Mouse (Mus musculus) kidney, postnatal 0 days (tissue): ENCODE measurements at regions not wholly inside any gene's neighbourhood (a gene's known extent, or its start where the extent isn't known, plus 50 kb on each side); places are given as distances from the start of the nearest gene placed in this dataset.

Experiments used
- ATAC-seq: fragments of 200-750 bp; cut with Nextera tagmentation; replicated peaks from 2 replicates; pipeline ENCODE4 v1.8.0; 2017; ENCODE audit warnings: low read depth, moderate number of reproducible peaks, moderate TSS enrichment, moderate library complexity; ENCODE audit not compliant: low FRiP score
- DNase-seq: peaks from one replicate; pipeline ENCODE4 v3.0.0-alpha.2; 2016; ENCODE audit warnings: low spot score
- H3K27ac ChIP-seq: fragments of 300-500 bp; sonication (generic); 2 replicates; pipeline ENCODE4 v1.5.1; 2014; ENCODE audit warnings: mild to moderate bottlenecking
- H3K27me3 ChIP-seq: fragments of 300-500 bp; sonication (generic); 2 replicates; pipeline ENCODE4 v1.6.1; 2014; ENCODE audit warnings: low read length, mixed read lengths; ENCODE audit not compliant: insufficient read depth
- H3K36me3 ChIP-seq: fragments of 300-500 bp; sonication (generic); 2 replicates; pipeline ENCODE4 v1.6.1; 2014; ENCODE audit warnings: low read length, mixed read lengths; ENCODE audit not compliant: insufficient read depth
- H3K4me1 ChIP-seq: fragments of 300-500 bp; sonication (generic); replicated peaks from 2 replicates; pipeline ENCODE4 v1.6.1; 2014; ENCODE audit warnings: antibody characterized with exemption, low read length, mixed read lengths; ENCODE audit not compliant: insufficient read depth
- H3K4me2 ChIP-seq: fragments of 300-500 bp; sonication (generic); 2 replicates; pipeline ENCODE4 v1.6.1; 2014; ENCODE audit warnings: mild to moderate bottlenecking, low read length, moderate library complexity, mixed read lengths
- H3K4me3 ChIP-seq: fragments of 300-500 bp; sonication (generic); replicated peaks from 2 replicates; pipeline ENCODE4 v1.5.1; 2014; ENCODE audit warnings: low read depth, low read length
- H3K9ac ChIP-seq: fragments of 300-500 bp; sonication (generic); 2 replicates; pipeline ENCODE4 v1.6.1; 2014; ENCODE audit warnings: low read depth, low read length
- H3K9me3 ChIP-seq: fragments of 300-500 bp; sonication (generic); replicated peaks from 2 replicates; pipeline ENCODE4 v1.6.1; 2016; ENCODE audit warnings: low read length, inconsistent platforms, mixed read lengths
- CTCF ChIP-seq: IDR thresholded peaks from 2 replicates; pipeline ENCODE4 v1.5.1; 2016; ENCODE audit warnings: antibody characterized with exemption, low read depth, mild to moderate bottlenecking, moderate library complexity
- WGBS: fragments of 180-500 bp; shearing (Covaris S2); extraction: QIAGEN DNeasy Blood & Tissue Kit; methylation state at CpG from one replicate; pipeline ENCODE4 v1.1.7; 2014; 5-methylcytosine and 5-hydroxymethylcytosine counted together

GRCm38 (mm10) chr6:15644311-15644710 is 76.2 kb upstream of the Mdfic start:
- no peak overlapping the region for H3K4me2 ChIP-seq
- no peaks in the 10 kb centered on the region for H3K4me1 ChIP-seq
- H3K36me3 ChIP-seq: no peaks in the 10 kb centered on the region
- H3K9me3 ChIP-seq: no peaks in the 10 kb centered on the region
- H3K9ac ChIP-seq: no peak overlapping the region
- TF ChIP-seq CTCF: no peak
- H3K4me3 ChIP-seq: no peak overlapping the region
- DNase-seq: no peak
- ATAC-seq: no peak
- H3K27me3 ChIP-seq: no peaks in the 10 kb centered on the region
- no peak overlapping the region for H3K27ac ChIP-seq

- H3K4me3 ChIP-seq: no peak overlapping the region
- no peak overlapping the region for H3K27ac ChIP-seq
- no peak for ATAC-seq
- no peaks in the 10 kb centered on the region for H3K36me3 ChIP-seq
- no peaks in the 10 kb centered on the region for H3K9me3 ChIP-seq
- no peaks in the 10 kb centered on the region for H3K4me1 ChIP-seq
- H3K9ac ChIP-seq: no peak overlapping the region
- H3K4me2 ChIP-seq: no peak overlapping the region
- no peak for DNase-seq
- WGBS: 87% methylated on average over 2 of the region's 2 CpGs
- H3K27me3 ChIP-seq: no peaks in the 10 kb centered on the region
- TF ChIP-seq CTCF: no peak
Observed at GRCm38 (mm10) chr6:15647499-15647898, 73.0 kb upstream of the Mdfic start.
